Mouse (Mus musculus) lung, adult 18-20 months (tissue): ENCODE data around the gene Nfia.

Experiments
- DNase-seq, 2 experiments: peaks; one replicate each; pipeline ENCODE4 v3.0.0; 2022; ENCODE audit warnings: mixed read lengths in 2 of 2

The Nfia gene

DNA sequence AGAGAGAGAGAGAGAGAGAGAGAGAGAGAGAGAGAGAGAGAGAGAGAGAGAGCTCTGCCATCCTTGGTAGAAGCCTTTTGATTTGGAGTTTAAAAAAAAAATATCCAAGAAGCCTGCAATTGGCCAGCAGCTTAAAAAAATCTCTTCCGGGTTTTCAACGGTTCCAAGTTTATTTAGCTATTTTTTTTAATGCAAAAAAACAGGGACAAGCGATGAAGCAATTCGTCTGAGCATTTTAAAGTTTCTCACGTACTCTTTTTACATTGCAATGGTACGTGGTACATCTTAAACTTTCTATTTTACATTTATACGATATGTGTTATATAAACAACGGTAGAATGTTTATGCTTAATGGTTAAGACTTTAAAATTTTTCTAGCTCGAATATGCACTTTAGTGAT, at the start of gene Nfia:
Gene Nfia (plus strand): TSS at position 94 of the 400 bp plus-strand sequence.
- no peak for DNase-seq

DNA sequence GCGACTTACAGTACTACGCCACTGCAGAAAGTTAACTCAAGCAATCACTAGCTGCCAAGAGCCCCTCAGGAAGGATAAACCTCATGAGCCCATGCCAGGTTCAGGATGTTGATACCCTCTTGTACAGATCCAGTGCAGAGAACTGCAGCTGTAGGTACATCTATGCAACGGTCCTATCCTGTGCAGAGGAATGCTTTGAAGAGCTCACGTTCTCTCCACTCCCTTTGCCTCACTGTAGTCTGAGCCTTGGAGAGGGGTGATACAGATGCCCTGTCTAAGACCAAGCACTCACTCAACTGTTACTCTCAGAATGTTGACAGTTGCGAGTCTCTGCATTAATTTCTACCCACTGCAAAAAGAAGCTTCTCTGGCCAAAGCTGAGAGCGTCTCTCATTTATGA, 49.2 kb upstream of the Nfia start:
- DNase-seq: no peak

DNA sequence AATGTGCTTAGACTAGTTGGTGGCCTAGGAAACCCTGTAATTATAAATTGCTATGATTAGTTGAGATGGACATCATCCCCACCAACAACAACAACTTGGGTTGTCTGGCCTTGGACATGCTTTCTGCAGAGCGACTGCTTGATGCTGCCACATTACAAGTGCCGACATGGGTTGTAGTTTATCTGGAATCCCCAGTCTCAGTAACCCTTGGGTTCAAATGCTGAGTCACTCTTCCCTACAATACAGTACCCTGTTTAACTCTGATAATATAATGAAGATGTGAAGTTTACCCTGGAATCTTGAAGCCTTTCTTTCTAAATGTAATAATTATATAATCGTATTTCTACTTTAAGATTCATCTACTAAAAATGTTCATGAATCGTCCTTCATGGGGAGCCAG, 44.0 kb upstream of the Nfia start:
- no peak for DNase-seq

DNA sequence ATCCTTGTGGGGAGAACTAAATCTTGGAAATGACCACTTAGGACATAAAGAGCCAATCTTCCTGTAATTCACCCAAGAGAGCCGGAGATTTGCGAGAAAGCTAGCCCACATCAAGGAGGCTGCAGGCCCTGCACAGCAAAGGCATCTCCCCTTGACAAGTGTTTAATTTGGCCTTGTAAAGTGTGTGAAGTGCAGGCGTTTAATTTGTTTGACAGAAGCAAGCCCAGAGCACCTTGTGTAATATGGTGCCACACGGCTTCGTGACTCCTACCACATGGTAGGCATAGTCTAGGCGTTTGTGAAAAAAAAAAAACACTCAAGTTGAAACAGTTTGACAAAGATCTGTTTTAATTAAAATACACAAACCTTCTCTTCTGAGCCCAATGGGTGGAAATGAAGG, 42.5 kb upstream of the Nfia start:
- peak in 1 of 2 experiments; percentile 27 for DNase-seq

DNA sequence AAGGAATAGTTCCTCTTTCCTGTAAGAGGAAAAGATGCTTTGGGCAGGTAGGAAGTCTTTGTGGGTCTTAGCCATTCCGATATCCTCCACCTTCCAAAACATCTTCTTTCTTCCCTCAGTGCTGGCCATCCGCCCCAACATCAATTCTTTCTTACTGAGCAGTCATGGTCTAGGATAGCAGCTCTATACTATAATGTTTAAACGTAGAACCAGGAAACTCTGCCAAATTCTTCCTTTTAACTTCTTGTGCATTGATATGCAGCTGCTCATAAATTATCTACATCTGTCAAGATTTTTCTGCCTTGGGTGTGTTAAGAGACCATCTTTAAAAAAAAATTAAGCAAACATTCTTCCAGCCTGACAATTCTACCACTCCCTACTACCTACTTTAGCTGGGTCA, 42.1 kb upstream of the Nfia start:
- no peak for DNase-seq

DNA sequence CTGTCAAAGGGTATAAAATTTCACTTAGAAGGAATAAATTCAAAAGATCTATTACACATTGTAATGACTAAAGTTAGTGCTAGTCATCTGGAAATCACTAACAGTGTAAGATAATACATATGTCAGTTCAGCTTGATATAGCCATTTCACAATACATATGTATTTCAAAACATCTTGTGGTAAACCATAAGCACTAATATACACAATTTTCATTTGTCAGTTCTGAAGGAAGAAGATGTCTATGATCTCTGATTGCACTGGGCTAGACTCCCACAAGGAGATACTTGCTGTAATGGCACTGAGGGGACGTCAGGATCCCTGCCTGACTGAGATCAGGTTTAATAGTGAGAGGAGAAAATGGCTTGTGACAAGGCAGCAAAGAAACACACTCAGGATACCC, 39.1 kb upstream of the Nfia start:
- DNase-seq: no peak

DNA sequence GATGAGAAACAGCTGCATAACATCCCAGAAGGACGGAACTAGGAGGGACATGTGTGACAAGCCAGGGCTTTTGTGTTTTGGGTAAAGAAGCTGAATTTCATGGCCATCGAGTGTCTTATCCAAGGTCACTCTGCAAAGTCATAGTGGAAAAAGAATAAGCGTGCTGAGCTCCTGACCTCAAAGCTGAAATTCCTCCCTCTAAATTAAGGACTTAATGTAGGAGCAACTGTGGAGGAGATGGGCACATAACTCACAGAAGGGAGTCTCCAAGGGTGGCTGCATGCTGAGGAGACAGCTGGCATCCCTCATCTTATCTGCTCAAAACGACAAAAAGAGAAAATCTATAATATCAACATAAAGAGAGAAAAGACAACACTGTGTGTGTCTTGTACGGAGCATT, 28.6 kb upstream of the Nfia start:
- DNase-seq: no peak

DNA sequence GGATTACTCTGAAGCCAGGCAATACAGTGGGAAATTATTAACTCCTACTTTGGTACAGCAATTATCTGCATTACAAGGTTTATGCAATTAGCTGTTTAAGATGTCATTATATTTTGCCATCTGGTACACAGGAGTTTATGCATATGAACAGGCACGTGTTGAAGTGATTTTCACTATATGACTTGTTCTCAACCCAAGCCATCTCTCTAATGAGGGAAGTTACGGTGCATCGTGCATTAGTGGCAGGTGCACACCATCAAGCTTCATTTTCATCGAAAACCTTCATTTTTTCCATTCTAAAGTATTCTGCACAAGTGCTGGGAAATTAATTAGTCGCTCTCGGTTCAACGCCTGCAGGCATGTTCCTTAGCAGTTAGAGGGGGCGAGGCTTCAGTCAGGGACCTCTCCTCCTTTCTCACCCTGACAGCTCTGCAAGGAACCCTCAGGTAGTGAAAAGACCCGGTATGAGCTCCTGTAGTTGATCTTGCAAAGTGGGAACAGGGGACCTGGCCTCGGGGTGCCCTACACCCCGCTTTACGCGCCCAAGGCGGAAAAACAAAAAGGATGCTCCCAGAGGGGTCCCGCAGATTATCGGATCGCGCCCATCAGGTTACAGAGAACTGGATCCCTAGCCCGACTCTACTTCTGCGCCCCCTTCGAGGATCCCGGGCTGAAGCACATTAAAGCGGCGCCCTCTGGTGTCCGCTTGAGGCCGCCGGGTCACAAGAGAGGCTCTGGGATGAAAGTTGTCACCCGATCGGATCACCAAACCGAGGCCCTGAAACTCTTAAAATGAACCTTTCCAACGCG, 27.0 kb upstream of the Nfia start:
- peak; percentile 70 to 77 for DNase-seq

DNA sequence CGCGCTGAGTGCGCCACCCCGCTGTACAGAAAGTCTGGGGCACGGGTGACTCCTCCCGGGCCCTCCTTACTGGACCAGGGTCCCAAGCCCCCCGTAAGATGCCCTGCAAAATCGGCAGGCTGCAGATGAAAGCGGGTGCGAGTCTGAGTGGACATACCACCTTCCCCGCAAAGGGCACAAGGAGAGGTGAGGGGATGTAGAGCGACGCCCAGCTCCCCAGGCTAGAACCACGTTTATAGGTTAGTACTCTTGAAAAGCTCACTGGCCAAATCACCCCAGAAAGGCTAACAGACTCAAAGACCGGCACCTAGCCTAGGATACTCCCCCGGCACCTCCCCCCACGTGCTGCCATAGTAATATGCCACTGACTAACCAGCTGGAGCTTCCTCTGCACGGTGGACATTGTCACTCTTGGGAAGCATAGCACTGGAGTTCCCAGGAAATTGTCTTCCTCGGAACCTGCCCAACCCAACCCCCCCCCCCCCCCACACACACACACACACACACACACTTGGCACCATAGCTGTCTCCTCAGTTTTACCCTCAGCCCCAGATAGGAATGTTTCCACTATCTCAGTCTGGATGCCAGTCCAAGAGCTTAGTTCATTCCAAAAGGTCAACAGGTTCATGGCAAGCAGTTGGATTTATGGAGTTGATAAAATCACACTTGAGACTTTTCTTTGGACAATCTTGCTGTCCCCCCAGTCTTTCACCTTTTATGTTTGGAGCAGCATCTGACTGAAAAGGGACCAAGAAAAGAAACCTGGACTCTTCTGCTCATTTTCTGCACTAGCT, 26.2 kb upstream of the Nfia start:
- DNase-seq: no peak

DNA sequence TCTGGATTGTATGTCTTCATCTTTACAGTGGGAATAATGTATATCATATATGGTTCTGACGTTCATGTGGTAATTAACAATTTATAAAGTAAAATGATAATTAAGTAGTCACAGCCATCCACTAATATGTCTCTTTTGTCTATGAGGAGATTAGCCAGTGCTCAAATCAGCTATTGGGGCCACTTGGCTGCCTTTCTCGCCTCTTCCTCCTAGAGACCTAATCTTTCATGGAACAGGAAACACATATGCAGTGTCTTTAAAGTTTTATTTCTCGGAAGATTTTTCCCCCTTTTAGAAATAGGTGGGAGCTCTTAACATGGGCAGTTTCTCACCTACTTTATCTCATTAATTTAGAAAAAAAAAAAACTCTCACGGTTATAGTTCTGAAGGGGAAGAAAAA, 22.1 kb upstream of the Nfia start:
- DNase-seq: no peak

DNA sequence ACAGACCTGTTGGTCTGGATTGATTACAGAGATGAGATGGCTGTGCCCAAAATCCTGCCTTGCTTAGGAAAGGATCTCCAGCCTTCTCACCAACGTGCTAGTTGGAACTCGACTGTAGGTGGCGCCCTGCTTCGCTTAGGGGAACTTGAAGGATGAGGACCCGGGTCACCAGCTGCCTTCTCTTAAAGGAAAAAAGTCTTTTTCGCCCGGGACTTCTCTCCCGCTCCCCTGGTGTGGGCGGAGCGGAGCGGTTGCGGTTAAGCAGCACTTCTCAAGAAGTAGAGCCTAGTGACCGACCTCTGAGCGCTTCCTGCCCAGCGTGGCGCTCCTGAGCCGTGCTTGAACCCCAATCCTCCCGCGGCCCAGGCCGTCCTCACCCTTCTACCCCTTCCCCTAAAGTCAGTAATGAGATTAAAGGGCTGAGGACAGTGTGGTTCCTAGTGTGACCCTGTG, 21.5 kb upstream of the Nfia start:
- peak; percentile 94 to 95 for DNase-seq

DNA sequence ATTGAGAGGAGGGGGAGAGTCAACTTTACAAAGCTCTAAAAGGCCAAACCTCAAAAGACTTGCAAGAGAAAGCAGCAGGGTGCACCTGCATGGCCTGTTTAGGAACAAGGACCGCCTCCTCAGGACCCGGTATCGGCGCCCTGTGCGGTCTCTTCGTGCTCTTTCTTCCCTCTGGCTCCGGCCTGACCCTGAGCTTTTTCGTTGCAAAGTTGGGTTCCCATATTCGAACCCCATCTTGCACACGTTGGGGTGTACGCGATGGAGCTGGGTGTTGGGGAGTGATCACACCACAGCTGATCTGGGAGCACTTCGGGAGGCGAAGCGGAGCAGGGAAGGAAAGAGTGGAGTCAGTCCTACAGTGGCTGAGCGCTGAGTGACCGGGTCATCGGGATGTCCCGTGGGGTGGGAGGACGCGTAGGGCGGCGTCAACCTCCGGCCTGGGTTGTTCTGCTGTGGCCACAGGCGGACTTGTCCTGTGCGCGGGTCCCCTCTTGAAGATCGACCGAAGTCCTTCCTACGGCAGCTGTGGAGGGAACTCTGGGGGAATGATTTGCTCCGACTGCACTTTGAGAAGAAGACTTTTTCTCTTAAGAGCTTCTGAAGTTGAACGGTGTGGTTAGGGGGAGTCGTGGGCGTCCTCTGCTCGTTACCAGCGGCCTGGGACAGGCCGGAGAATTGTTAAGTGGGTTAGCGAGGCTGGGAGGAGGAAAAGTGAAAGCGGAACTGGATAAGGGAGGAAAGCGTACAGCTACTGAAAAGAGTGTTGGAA, 20.9 kb upstream of the Nfia start:
- DNase-seq: peak; percentile 83

DNA sequence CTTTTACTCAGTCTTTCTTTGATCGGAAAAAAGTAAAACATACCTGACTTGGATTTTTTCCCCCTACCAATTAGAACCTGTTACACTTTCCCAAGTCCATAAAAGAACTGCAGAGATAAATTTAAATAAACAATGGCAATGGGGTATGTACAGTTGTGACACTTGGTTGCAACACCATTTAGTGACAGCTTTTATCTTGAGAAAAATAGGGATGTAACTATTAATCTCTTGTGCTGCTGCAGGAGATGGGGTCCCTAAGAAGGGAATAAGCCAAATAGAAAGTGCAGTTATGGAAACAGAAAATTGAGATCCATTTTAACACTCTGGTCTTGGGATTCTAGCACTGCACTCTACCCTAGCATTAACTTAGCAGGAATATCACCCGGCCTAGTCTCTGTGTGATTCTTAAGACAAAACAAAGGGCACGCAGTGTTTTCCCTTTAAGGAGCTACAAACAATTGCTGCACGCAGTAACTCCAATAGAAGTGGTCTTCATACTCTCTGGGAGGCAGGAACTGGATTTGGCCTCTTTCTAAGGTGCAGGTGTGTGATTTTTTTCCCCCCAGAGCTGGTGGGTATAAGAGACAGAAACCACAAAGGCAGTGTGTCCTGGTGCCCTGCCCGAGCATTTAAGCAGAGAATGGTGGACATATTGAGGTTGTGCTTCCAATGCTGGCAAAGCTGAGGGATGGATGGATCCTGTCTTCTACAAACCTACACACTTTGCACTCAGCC, 20.1 kb upstream of the Nfia start:
- DNase-seq: no peak

DNA sequence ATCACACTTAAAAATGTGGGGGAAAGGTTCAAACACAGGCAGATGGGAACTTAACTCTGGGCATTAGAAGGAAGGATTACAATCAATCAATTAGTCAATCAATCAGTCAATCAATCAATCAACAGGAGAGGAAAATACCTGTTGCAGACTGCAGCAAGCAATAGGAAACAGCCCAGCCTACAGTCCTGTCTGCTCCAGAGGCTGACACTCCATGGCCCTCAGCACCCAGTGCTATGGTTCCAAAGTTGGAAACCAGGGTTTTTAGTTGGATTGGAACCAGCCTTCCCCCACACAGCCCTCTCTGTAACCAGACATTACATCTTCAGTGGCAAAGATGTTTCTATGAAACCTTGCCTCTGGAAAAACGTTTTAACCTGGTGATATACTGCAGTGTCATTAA, 19.0 kb upstream of the Nfia start:
- no peak for DNase-seq

DNA sequence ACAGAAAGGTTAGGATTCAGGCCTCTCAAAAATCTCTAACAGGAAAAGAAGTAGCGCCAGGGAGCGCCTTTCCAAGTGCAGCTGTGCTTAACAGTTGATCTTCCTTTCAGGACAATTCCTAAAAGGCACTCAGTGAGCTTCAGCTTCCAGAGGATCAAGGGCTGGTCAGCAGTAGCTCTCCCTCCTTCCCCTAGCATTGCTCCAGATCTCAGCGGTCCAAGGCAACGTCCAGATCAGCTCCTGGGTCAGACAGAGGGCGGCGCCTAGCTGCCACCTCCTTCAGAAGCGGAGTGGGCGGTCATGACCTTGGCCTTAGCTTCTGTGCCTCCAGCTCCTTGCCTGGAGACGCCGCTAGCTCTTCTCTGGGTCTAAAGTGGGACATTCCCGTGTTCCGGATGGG, 18.3 kb upstream of the Nfia start:
- peak; percentile 80 to 82 for DNase-seq

DNA sequence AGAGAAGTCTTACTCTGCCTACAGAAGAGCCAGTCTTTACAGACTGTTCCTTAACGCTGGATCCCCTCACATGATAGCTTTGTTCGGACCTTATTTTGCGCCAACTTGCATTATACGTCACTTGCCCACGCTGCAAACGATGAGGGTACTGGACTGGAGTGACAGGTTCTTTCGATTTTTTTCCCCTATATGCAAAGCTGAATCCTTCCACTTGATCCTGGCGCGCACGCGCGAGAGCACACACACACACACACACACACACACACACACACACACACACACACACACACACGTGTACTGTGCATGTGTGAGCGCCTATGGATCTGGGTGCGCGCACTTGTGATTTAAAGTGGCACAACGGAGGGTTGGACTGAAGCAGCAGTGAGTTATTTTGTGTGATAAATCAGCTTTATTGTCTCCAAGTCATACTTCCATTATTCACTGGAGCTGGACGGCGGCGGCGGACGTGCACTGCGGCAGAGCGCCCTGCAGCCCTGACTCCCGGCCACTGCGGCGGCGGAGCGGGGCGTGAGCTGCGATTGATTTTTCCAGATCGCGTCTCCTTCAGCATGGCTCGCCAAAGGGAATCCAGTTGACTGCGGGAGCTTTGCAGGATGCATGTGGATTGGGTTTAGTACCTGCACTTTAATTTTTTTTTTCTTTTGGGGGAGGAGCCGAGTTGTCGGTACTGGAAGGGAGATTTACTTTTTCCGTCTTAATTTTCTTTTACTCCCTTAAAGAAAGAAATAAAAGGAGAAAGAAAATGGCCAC, 15.1 kb upstream of the Nfia start:
- DNase-seq: peak; percentile 68 to 69

DNA sequence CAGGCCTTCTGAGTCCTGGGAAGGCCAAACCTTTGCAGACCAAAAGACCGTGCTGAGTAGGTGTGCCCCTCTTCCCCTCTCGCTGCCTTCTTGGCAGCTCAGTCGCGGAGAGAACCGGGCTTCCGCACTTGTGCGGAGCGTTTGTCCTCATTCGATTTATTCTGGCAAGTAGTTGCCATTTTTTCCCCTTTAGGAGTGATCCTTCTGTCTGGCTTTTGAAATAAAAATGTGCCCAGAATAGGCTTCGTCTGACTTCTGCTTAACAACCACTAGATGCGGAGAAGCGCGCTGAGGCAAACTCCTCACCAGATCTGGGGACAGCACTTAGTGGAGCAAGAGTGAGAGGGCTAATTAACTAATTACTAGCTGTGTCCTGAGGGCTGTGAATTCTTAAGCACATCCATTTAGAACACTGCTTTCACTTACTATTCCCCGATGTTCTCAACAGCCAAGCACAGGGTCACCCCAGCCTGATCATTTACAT, 14.5 kb upstream of the Nfia start:
- DNase-seq: peak; percentile 36 to 43

DNA sequence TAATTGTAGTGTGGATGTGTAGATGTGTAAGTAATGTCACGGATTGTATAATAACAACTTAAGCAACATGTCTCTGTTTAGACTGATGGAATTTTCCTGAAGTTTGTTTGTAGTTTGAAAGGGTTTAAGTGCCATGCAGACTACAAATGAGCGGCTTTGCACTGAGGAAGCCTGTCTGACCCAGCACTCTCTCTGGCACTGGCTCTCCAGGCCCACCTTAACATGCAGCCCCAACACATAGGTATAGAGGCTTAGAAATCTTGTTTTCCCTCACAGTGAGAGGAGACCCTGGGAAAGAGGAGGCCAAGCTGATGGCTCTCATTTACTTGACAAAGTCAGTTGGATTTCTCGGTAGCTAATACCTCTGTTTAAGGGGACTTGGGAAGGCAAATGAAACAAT, 13.9 kb upstream of the Nfia start:
- DNase-seq: no peak

DNA sequence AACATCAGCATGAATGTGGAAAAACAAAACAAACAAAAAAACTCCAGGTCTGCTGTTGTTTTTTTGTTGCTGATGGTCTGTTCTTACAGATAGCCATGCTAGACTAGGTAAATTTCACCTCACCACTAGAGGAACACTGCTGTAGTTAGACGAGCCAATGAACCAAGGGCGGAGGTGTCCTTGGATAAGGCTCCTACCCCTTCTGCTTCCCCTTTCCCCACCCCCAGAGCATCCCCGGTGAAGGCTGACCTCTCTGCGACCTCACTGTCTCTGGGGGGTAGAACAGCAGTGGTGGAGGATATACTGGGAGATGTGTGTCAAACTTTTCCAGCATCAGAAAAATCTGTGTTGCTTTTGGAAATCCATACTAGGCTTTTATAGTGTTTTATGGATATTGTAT, 7.9 kb upstream of the Nfia start:
- DNase-seq: no peak

DNA sequence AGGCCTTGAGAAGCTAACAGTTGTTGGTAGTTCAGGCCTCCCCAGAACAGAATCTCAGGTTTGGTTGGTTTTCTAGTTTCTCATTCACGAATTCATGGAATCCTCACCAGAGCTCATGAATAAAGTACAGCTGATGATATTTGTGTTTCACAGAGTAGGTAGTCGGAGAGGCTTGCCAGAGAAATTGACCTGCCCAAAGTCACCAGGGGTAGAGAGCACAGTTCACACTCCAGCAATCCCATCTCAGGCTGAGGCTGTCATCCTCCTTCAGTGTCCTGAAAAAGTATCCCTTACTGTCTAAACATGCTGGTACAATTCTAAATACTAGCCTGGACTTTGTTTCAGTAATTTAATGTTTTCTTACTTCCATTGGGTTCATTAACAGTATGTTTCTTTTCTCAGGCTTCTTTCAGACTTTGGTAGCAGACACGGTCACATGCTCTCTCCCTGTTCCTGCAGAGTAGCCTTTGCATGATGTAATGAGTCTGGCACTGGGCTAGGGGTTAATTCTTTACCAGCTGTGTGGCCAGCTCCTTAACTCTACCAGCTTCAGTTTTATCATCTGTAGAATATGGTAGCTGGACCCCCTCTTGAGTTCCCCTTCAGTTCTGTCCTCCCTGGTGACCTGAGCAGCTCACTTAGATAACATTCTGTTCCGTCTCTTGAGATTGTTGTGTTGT, 7.1 kb upstream of the Nfia start:
- DNase-seq: no peak

DNA sequence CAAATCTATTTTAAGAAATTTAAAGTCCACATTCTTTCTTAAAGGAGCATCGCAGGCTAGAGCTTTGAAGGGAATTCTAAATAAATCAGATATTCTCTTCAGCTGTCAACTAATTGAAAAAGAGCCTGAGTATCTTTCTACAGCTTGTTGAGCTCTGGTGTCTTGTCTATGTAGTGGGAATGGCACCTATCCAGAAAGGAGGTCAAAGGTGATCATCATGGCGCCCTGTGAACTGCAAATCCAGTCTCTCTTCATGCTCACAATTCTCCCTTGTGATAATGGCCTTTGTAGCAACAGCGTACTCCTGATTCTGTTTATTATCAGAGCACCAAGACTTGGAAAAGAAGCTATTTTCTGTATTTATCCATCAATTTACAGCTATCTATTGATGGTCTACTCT, 6.4 kb upstream of the Nfia start:
- no peak for DNase-seq
